Mouse (Mus musculus): ENCODE measurements around the gene Arl14ep.

DNA sequence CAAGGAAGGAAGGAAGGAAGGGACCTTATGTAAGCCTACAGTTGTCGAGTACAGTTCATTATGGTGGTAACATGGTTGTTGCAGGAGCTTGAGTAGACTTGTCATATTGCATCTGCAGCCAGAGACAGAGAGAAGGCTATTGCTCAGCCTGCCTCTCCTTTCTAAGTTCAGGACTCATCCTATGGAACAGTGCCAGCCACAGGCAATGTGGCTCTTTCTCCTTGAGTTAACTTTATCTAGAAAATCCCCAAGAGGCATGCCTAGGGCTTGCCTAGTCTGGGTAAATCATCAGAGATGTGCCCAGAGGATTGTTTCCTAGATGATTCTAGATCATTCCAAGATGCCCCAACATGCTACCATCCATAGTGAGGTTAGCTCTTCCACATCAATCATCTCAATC is 17.0 kb upstream of the Arl14ep start:
- TF ChIP-seq CTCF (IDR thresholded peaks at IDR 0.05) (no peak), EP300 (IDR thresholded peaks at IDR 0.05) (no peak)
